In the genomic region with DNA sequence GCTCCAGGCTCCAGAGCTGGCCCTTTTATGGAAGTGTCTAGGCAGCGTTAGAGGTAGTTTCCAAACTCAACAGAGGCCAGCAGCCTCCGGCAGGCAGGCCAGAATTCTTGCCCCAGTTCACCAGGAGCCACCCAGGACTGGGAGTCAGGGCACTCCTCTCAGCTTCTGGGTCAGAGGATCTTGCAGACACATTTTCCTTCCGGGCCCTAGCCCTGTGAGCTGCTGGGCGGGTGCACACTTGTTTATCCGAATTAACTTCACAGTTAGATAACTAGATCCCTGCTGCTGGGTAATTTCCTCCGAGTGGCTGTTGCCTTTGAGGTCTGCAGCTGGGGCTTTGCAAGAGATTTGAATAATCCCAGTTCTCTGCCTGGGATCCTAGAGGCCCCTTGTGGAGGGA, we compare ENCODE assay signal across 20 mouse cellular contexts.
DNase-seq lines count a peak whose midpoint lies in the region; ATAC-seq and TF ChIP-seq lines count a peak whose summit lies in the region.
"Had no signal": no experiment of that assay in that cellular context is flagged by ENCODE, and none has a peak within 500 bp of the region (broad histone marks: within the 10 kb centered on the region; RNA-seq: fewer than 3 reads in every experiment).

No protein-coding gene starts in this region.

- TF ChIP-seq EP300 in liver, postnatal 0 days (IDR thresholded peaks at IDR 0.05; ENCODE audit: low read depth), result no peak

- H3K27ac ChIP-seq in midbrain, embryonic 11.5 days (ENCODE audit: low read depth, low read length), result no peak overlapping the region
- no peak overlapping the region for H3K27ac ChIP-seq in midbrain, embryonic 16.5 days (ENCODE audit: low read length)
- no peak overlapping the region for H3K27ac ChIP-seq in midbrain, postnatal 0 days (ENCODE audit: low read depth, low read length)
- no peak overlapping the region for H3K27ac ChIP-seq in liver, postnatal 0 days (ENCODE audit: low read depth)
- H3K27ac ChIP-seq: embryonic facial prominence, embryonic 15.5 days; heart, embryonic 15.5 days; hindbrain, embryonic 12.5 days; limb, embryonic 15.5 days had no signal

- H3K27me3 ChIP-seq in midbrain, embryonic 11.5 days (ENCODE audit: control insufficient read depth, insufficient read depth, low read length), result no peaks in the 10 kb centered on the region
- no peaks in the 10 kb centered on the region for H3K27me3 ChIP-seq in midbrain, embryonic 16.5 days (ENCODE audit: control insufficient read depth, insufficient read depth, low read depth, low read length)
- H3K27me3 ChIP-seq in midbrain, postnatal 0 days (ENCODE audit: insufficient read depth, low read length), result no peaks in the 10 kb centered on the region
- H3K27me3 ChIP-seq in liver, postnatal 0 days (ENCODE audit: insufficient read depth, low read length), result no peaks in the 10 kb centered on the region
- H3K27me3 ChIP-seq: embryonic facial prominence, embryonic 15.5 days; hindbrain, embryonic 12.5 days; limb, embryonic 15.5 days had no signal

- no peak overlapping the region for H3K4me2 ChIP-seq in midbrain, embryonic 11.5 days
- no peak overlapping the region for H3K4me2 ChIP-seq in midbrain, embryonic 16.5 days (ENCODE audit: low read length)
- no peak overlapping the region for H3K4me2 ChIP-seq in midbrain, postnatal 0 days (ENCODE audit: low read depth, low read length, poor library complexity, severe bottlenecking)
- no peak overlapping the region for H3K4me2 ChIP-seq in liver, postnatal 0 days (ENCODE audit: low read depth, low read length)
- H3K4me2 ChIP-seq: embryonic facial prominence, embryonic 15.5 days; heart, embryonic 15.5 days; hindbrain, embryonic 12.5 days; limb, embryonic 15.5 days had no signal

- H3K36me3 ChIP-seq in midbrain, embryonic 11.5 days (ENCODE audit: control insufficient read depth, insufficient read depth, low read length), result peaks cover 9% of the 10 kb centered on the region; the same call in 1 of the 2 replicates
- peaks cover 24% of the 10 kb centered on the region for H3K36me3 ChIP-seq in midbrain, embryonic 16.5 days (ENCODE audit: control insufficient read depth, insufficient read depth, low read length)
- peaks cover 53% of the 10 kb centered on the region for H3K36me3 ChIP-seq in midbrain, postnatal 0 days (ENCODE audit: insufficient read depth, low read length)
- H3K36me3 ChIP-seq in liver, postnatal 0 days (replicated peaks; ENCODE audit: insufficient read depth, low read length), result peaks cover 24% of the 10 kb centered on the region

- 18% methylated on average over 6 of the region's 6 CpGs for WGBS in midbrain, embryonic 11.5 days
- 17% methylated on average over 6 of the region's 6 CpGs for WGBS in midbrain, embryonic 16.5 days
- 17% methylated on average over 6 of the region's 6 CpGs for WGBS in midbrain, postnatal 0 days
- WGBS in liver, postnatal 0 days (ENCODE audit: insufficient replicate concordance), result 66% methylated on average over 6 of the region's 6 CpGs

- TF ChIP-seq CTCF in midbrain, postnatal 0 days (IDR thresholded peaks at IDR 0.05), result peak; percentile 27; the same call in 1 of the 2 replicates
- no peak for TF ChIP-seq CTCF in liver, postnatal 0 days (IDR thresholded peaks at IDR 0.05; ENCODE audit: low read depth)

- H3K9ac ChIP-seq in midbrain, embryonic 11.5 days (ENCODE audit: low read length), result no peak overlapping the region
- no peak overlapping the region for H3K9ac ChIP-seq in midbrain, embryonic 16.5 days (ENCODE audit: low read depth, low read length)
- H3K9ac ChIP-seq in midbrain, postnatal 0 days (replicated peaks; ENCODE audit: low read length, poor library complexity, severe bottlenecking), result 0 out of 2 replicates have a peak overlapping the region, but pooled peaks have one; percentile 5
- no peak overlapping the region for H3K9ac ChIP-seq in liver, postnatal 0 days (replicated peaks)
- H3K9ac ChIP-seq: embryonic facial prominence, embryonic 15.5 days; heart, embryonic 15.5 days; hindbrain, embryonic 12.5 days; limb, embryonic 15.5 days had no signal

- no peak overlapping the region for H3K4me3 ChIP-seq in midbrain, embryonic 11.5 days (ENCODE audit: low read depth, low read length)
- H3K4me3 ChIP-seq in midbrain, embryonic 16.5 days (ENCODE audit: low read depth, low read length), result no peak overlapping the region
- no peak overlapping the region for H3K4me3 ChIP-seq in midbrain, postnatal 0 days (ENCODE audit: low read depth, low read length)
- H3K4me3 ChIP-seq in liver, postnatal 0 days (ENCODE audit: low read depth, low read length), result no peak overlapping the region
- H3K4me3 ChIP-seq: embryonic facial prominence, embryonic 15.5 days; heart, embryonic 15.5 days; hindbrain, embryonic 12.5 days; limb, embryonic 15.5 days had no signal

- no peaks in the 10 kb centered on the region for H3K9me3 ChIP-seq in midbrain, embryonic 11.5 days (ENCODE audit: control insufficient read depth, low read length)
- no peaks in the 10 kb centered on the region for H3K9me3 ChIP-seq in midbrain, embryonic 16.5 days (replicated peaks; ENCODE audit: control insufficient read depth, low read length, poor library complexity, severe bottlenecking)
- no peaks in the 10 kb centered on the region for H3K9me3 ChIP-seq in midbrain, postnatal 0 days (ENCODE audit: low read length)
- H3K9me3 ChIP-seq in liver, postnatal 0 days (ENCODE audit: low read length), result no peaks in the 10 kb centered on the region
- H3K9me3 ChIP-seq: embryonic facial prominence, embryonic 15.5 days; heart, embryonic 15.5 days; hindbrain, embryonic 12.5 days; limb, embryonic 15.5 days had no signal

- peak; percentile 27 for DNase-seq in gastrocnemius, postnatal 25 days
- DNase-seq in gastrocnemius, postnatal 10 days, result no peak
- DNase-seq in midbrain, embryonic 11.5 days (ENCODE audit: low spot score, missing footprints), result peak; percentile 82
- DNase-seq in midbrain, postnatal 0 days (ENCODE audit: low spot score), result no peak
- DNase-seq in liver, postnatal 0 days, result no peak
- DNase-seq in ovary, postnatal 36 days (ENCODE audit: low spot score), result no peak
- DNase-seq: adrenal gland, postnatal 25 days; cerebellum, adult 9-11 months; kidney, adult 9 months; kidney, postnatal 4 days; lung, postnatal 14 days; right cerebral cortex, postnatal 4 days; thymus, adult 2 months had no signal

- H3K4me1 ChIP-seq in midbrain, embryonic 11.5 days (ENCODE audit: control insufficient read depth, insufficient read depth, low read length), result peaks cover 12% of the 10 kb centered on the region
- no peaks in the 10 kb centered on the region for H3K4me1 ChIP-seq in midbrain, embryonic 16.5 days (ENCODE audit: control insufficient read depth, insufficient read depth, low read length)
- H3K4me1 ChIP-seq in midbrain, postnatal 0 days (ENCODE audit: insufficient read depth, low read length), result no peaks in the 10 kb centered on the region
- peaks cover 6% of the 10 kb centered on the region; the same call in 1 of the 2 replicates for H3K4me1 ChIP-seq in liver, postnatal 0 days (ENCODE audit: insufficient read depth)

- ATAC-seq in midbrain, embryonic 11.5 days (ENCODE audit: low FRiP score), result no peak
- no peak for ATAC-seq in midbrain, embryonic 16.5 days
- no peak for ATAC-seq in midbrain, postnatal 0 days (ENCODE audit: low FRiP score)
- ATAC-seq in liver, postnatal 0 days, result no peak
- ATAC-seq: activated CD4-positive, CD25-positive, alpha-beta regulatory T cell, adult 4 months; inflammation-experienced regulatory T-cells, adult 6 months had no signal

Comparison
In these comparisons a context has a peak if more than half of its experiments do, and no peak if none do; other contexts are left out.
1. DNase-seq: peak in gastrocnemius, postnatal 25 days (single experiment) and midbrain, embryonic 11.5 days (single experiment); none in gastrocnemius, postnatal 10 days (single experiment), midbrain, postnatal 0 days (single experiment), liver, postnatal 0 days (single experiment) and ovary, postnatal 36 days (single experiment).